Mouse (Mus musculus) fat pad, adult 2 months (tissue): ENCODE measurements around the gene Arhgef3.
"Not testable (repeated sequence)": the region's sequence is repeated elsewhere in the genome, so short reads cannot be mapped to it uniquely, and the experiment has no call there.

Experiments used
- DNase-seq: peaks from one replicate; pipeline ENCODE4 v3.0.0-alpha.2; 2011; ENCODE audit warnings: low read depth, low spot score; ENCODE audit errors: extremely low read depth

Gene Arhgef3

DNA sequence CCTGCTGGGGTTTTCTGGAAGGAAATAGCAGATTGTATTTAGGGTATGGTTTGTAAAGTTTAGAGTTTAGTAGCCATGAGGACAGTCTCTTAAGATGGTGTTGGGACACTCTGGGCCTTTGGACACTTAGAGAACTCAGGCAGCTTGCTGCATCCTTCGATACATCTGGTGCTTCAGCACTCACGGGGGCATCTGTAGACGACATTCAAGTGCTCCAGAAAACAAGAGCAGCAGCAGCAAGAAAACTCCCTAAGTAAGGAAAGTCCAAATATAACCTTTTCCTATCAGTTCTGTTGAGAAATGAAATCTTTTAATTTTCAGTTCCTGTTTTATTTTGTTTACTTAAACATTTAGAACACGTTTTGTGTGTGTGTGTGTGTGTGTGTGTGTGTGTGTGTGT is 71.9 kb downstream of the Arhgef3 start:
- DNase-seq = no peak

- no peak for DNase-seq
Measured at GRCm38 (mm10) chr14:27187025-27187424, 72.3 kb downstream of the Arhgef3 start.

DNA sequence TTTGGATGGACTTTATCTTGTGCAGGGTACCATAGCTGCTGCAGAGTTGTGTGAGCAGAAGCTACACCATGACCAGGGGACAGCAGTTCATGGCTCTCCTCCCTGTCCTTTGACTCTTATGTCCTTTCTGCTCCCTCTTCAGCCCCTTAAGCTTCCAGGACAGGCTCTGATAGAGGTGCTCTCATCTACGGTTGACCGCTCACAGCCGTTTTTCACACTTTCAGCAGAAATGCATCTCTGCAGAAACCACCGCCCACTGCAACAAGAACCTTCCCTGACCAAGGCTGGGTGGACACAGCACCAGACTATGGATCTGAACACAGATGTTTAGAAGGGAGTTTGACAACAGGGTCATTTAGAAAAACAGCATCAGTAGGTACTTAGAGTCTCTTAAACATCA is 73.2 kb downstream of the Arhgef3 start:
- DNase-seq = no peak

GRCm38 (mm10) chr14:27192450-27192849 is 77.8 kb downstream of the Arhgef3 start:
- no peak for DNase-seq

DNA sequence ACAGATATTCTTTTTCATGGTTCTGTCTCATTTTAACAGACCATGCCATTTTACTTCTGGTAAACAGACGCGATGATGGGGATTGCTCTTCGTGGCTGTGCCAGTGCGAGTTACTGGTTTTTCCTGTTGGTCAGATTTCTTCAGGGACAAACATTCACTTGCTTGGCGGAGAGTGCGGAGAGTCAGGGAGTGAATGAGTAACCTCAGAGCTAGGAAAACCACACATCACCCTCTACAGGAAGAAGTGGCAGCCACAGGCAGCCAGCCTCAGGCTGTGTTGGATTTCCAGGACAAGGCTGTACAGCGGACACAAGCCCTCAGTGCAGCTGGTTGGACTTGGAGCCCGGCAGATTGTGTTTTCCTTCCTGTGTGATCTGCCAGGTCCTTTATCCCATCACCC is 82.3 kb downstream of the Arhgef3 start:
- no peak for DNase-seq

DNA sequence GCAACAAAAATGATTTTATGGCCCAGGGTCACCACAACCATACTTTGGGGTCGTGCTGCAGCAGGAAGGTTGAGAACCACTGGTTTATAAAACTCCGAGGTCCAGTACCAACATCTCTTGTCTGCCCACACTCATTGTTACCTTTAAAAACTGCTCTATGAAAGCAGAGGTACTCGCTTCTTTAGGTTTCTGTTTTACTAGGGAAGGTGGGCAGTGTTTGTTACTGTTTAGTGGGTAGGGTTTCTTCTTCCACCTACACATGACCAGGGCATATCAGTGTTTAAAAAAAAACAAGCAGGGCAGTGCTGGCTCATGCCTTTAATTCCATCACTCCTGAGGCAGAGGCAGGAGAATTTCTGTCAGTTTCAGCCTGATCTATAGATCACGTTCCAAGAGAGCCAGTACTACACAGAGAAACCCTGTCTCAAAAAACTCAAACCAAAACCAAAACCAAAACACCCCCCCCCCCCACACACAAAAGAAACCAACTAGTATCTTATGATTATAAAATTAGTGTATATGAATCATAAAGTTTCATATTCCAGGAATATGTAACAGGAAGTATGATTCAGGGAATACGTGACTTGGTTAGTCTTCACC is 83.9 kb downstream of the Arhgef3 start:
- DNase-seq = no peak

GRCm38 (mm10) chr14:27199119-27199518 is 84.4 kb downstream of the Arhgef3 start:
- DNase-seq = no peak

- DNase-seq = no peak
Measured at GRCm38 (mm10) chr14:27199870-27200269, 85.2 kb downstream of the Arhgef3 start.

GRCm38 (mm10) chr14:27200743-27201576 is 86.3 kb downstream of the Arhgef3 start:
- DNase-seq = no peak

GRCm38 (mm10) chr14:27201824-27202223 is 87.1 kb downstream of the Arhgef3 start:
- no peak for DNase-seq

- no peak for DNase-seq
Measured at GRCm38 (mm10) chr14:27204704-27205103, 90.0 kb downstream of the Arhgef3 start.

DNA sequence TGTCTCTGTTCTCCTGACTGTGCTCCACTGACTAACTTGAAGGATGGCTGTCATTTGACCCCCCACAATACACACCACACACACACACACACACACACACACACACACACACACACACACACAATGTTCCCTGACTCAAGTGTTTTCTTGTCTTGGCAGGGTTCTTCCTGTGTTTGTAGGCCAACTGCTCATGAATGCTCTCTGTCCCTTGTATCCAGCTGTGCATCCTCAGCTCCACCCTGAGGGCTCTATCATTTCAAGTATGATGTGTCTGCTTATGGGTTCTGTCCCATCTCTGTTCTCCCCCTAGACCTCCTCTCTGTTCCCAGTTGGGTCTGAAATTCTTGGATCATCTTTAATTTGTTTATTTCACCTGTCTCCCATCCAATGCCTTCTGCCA is 91.7 kb downstream of the Arhgef3 start:
- no peak for DNase-seq

DNA sequence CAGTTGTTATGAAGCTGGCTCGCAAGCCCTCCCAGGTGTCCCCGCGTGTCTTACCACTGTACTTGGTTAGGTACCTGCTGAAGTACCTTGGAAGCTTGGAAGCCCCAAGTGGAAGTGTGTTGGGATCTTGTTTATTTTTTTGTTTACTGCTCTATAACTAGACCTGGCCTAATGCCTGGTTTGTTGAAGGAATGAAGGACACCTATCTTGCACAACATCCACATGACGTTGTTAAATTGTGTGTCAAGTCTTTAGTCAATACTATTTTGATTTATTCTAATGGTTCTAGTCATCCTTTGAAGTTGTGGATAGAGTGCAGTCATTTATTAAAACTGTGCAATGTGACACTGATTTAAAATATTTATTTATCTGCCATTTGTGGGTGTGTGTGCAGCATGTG is 94.8 kb downstream of the Arhgef3 start:
- no peak for DNase-seq

GRCm38 (mm10) chr14:27210801-27211200 is 96.1 kb downstream of the Arhgef3 start:
- not testable (repeated sequence) for DNase-seq

DNA sequence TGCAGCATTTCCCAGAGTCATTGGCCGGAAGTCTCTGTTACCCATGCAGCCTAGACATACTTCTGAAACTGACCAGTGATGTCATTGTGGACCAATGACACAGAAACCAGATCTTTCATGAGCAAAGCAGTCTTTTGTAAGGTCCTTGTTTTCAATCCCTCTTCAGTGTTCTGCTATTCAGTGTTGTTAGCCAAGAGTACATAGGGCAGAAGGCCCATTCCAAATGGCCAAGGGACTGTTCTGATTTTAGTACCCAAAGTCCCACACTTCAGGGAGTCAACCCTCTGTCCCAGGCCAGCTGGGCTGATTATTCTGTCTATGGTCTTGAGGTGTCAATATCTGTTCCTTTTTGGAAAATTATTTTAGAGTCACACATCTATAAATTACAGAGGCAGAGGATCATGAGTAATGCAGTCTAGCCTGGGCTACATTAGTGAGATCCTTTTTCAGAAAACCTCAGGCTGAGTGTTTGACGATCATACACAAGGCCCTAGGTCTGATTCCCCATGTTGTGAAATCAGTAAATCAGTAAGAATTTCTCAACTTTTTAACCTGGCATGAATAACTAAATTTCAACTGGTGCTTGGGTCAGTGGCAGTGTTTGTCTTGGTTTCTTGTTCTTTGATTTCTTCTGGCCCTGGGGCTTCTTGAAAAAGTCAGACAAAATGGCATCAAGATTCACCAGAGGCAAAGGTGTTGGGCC is 97.2 kb downstream of the Arhgef3 start:
- no peak for DNase-seq

GRCm38 (mm10) chr14:27214232-27214631 is 99.5 kb downstream of the Arhgef3 start:
- no peak for DNase-seq

GRCm38 (mm10) chr14:27219668-27220067 is 105.0 kb downstream of the Arhgef3 start:
- peak; percentile 56 for DNase-seq

DNA sequence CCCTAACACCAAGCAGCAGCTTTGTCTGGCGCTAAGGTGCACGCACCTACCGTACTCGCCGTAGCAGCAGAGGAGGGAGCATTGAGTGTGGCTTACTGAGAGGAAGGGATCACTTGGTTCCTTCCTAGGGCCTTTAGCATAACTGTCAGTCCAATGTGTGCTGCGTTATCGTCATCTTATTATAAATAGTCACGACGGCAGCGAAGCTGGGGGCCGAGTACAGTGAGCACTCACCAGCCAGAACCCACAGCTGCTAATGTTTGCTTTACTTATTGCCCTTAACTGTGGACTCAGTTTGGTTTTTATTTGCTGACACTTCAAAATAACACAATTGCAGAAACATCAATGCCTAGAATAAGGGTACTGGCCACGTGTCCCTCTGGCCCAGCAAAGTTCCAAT is 105.6 kb downstream of the Arhgef3 start:
- DNase-seq = no peak

DNA sequence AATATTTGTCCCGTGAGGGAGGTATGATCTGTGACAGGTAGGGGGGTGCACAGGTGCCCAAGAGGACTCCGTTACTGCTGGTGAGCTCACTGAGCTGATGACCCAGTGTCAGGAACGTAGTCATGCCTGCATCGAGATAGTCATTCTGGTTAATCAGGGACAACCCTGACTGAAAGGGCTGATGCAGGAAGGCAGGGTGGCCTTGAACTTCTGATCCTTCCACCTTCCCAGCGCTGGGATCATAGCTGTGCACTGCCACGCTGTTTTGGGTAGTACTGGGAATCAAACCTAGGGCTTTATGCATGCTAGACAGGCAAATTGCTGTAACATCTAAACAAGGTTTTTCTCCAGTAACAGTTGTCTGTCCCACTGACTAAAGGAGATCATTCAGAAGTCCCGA is 109.9 kb downstream of the Arhgef3 start:
- DNase-seq = no peak

DNA sequence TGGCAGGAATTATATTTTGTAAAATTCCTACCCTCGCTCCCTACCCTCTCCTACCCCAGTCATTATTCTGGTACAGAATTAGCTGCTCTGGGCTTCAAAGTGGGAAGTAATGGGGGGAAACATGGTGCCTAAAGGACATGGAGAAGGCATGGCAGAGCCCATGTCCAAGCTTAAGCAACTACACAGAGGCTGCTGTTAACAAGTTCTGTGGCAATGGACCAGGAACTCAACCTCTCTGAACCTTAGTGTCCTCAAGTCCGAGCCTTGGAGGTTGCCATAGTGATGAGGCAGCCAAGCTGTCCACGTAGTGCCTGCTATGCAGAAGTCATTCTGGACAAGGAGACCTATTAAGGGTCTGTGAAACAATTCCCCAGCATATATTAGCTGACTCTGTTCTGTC is 111.6 kb downstream of the Arhgef3 start:
- DNase-seq = no peak

GRCm38 (mm10) chr14:27228288-27228687 is 113.6 kb downstream of the Arhgef3 start:
- DNase-seq = no peak

DNA sequence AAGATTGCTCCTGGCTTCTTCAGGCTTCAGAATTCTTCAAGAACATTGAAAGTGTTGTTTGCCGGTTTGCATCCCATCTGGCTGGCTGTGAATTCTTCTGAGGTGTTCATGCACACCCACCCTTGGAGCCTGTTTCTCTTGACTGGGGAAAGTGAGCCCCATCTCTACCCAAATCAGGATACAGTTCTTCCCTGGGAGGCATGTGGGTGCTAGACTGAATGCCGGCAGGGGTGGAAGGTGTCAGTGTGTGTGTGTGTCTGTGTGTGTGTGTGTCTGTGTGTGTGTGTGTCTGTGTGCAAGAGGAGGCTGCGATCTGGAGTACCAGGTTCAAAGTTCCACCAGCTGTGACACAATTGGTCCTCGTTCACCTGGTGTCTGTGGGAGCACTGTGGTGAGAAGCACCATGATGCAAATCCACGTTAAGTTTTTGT is 114.3 kb downstream of the Arhgef3 start:
- DNase-seq = no peak
